Mouse (Mus musculus) spleen, postnatal 4 days (tissue): ENCODE results near the gene Pcdh15.

ENCODE experiments used
- DNase-seq, 2 experiments: peaks; one replicate each; pipeline ENCODE4 v3.0.0; 2022; ENCODE audit warnings: low spot score in 2 of 2

Pcdh15 gene

DNA sequence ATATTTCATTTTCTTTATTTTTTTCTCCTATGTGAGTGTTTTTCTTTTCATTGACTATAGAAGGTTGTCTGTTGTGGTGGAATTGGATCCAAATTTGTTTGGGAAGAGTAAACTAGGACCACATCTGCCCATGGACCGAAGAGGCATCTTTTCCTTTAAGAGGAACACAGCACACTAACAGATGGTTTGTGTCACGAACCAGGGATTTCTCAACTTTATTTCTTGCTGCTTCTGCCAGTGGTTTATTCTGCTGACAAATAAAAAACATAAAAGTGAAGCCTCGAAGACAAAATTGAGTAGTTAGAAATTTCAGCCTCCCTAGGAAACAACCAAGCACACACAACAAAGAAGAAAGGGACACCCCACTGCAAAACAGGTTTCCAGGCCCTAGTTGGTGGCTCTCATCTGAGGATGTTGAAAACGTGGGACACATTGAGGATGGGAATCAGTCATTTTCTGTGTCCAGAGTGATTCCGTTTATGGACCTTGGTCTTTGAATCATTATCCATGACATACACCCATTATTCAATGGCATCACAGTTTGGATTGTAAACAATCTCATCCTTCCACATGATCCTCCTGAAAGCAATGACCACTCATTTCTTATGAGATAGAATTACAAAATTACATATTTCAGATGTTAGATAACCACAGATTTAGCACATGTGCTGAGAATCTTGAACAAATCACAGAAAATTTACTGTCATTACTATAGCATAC, 1206.5 kb downstream of the Pcdh15 start:
- no peak for DNase-seq

DNA sequence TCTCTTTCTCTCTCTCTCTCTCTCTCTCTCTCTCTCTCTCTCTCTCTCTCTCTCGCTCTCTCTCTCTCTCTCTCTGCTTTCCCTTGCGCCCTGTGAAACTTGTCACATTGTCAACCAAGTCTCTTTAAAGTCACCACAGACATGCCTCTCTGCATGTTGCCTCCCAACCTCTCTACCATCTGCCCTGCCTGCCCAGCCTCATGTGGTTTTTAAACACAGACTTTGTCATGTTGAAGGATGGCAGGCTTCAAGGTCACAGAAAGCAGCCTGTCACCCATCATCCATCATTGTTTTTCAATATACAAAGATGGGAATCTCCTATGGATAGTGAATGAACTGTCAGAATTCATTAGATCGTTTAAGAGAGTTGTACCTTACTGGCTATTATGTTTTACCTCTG, 1207.9 kb downstream of the Pcdh15 start:
- DNase-seq: no peak

GRCm38 (mm10) chr10:74316091-74316490, 1216.9 kb downstream of the Pcdh15 start:
- DNase-seq: no peak

DNA sequence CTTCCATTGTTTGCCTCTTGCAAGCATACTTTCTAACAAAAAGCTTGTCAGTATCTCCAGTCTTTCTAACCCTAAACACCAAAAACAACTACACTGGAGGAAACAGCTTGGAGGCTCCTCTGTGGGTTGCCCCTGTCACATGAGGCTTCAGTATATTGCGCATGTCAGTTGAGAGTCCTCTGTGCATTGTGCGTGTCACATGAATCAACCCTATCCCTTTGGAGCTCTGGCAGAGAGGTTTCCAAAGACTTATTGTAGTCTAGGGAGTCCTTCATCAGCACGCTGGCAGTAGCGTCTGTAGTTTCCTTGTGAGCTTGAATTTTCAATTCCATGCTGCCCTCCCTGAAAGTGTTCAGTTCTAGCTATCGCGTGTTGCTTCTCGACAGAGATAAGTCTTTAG, 1236.3 kb downstream of the Pcdh15 start:
- no peak for DNase-seq

GRCm38 (mm10) chr10:74339247-74340160, 1240.4 kb downstream of the Pcdh15 start:
- DNase-seq: no peak

DNA sequence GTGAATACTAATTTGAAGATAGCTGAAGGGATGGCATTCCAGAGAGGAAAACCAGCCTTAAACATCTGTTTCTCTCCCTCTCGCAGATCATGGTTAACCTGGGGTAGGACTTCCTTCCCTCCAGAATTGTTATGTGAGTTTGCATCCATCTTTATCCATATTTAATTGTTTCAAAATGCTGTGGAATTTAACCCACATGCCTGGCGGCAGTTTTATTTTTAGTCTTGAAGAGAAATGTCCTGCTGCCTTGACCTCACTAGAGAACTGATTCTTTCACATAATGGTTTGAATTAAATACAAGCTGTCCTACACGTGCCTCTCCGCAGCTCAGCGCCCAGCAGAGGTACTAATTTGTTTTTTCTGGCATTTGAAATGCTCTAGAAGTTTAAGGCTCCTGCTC, 1260.4 kb downstream of the Pcdh15 start:
- DNase-seq: no peak

DNA sequence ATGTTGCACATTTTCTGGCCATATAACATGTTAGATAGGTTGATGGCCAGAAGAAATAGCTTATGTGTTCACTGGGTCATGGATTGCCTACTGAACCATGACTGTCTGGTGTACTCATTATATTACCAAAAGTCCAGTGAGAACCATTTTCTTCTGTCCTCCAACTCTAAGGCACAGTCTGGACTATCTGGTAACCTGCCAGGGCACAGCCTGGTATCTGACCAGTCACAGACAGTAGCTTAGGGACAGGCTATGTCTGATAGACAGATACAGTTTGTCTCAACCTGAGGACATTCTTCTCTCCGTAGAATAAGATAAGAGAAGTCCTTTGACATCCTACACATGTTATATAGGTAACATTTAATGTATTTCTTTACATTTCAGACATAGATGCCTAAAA, 1279.6 kb downstream of the Pcdh15 start:
- no peak for DNase-seq

DNA sequence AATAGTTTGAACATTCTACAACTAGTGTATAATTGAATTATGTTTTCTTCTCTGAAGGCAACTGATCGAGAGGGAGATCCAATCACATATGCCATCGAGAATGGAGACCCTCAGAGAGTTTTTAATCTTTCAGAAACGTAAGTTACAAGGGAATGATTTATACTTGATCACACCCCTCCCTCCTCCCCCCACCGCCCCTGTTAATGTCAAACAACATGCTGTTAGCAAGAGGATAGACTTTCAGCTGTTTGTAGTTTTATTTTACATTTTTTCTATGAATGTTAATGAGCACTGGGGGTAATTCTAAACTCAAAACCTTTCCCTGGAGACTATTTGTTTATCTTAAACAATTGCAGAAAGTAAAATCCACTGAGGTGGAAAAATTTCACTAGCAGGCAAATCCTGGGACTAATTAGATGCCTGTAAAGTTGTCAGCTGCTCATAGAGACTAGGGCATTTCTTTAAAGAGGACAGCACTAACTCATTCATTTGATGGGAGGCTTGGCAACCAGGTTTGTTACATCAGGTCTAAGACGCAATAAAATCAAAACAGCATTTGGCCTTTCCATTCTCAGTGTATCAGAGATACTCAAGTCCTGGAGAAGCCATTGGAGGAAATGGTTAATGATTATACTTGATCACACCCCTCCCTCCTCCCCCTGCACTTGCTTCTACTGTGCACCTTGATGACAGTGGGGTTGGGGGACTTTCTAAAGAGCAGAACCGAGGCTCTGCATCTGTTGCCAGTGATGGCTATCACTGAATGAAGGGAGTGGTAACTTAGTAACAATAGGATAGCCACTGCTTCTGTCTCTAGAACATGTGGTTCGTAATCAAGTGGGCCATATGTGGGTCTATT, 1280.4 kb downstream of the Pcdh15 start:
- no peak for DNase-seq

- no peak for DNase-seq
These were observed 1288.7 kb downstream of the Pcdh15 start for GRCm38 (mm10) chr10:74387538-74388499.

DNA sequence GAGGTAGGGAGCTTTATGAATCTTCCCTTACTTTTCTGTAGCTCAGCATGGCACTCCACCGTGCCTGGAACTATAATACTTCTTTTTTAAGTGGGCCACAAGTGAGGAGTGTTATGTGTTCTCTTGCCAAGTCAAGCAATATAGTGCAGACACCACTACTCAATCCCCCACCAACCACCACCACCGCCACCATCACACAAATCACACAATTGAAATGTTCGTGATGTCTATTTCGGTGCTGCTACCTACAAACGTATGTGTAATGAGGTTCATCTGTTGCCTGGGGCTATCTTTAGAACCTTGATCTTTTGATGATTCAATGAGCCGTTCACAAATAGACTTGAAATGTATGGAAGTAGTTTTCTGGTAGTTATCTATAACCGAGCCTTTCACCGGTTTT, 1304.0 kb downstream of the Pcdh15 start:
- DNase-seq: no peak

DNA sequence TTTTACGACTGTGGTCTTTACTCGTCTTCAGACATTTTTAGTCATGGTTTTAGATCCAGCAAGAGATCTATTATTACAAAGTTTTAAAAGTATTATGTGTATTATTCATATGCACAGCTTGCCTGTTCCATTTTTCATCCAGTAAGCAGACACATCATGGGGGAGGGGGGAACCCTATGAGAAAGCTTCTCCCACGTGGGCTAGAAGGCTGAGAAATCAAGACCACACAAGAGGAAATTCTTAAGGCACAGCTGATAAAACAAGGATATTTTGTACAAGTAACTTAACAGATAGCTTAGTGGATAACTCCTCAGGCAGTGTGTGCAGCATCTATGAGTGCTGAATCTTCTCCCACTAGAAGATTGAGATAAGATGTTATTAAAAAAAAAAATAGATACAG, 1314.9 kb downstream of the Pcdh15 start:
- DNase-seq: no peak

DNA sequence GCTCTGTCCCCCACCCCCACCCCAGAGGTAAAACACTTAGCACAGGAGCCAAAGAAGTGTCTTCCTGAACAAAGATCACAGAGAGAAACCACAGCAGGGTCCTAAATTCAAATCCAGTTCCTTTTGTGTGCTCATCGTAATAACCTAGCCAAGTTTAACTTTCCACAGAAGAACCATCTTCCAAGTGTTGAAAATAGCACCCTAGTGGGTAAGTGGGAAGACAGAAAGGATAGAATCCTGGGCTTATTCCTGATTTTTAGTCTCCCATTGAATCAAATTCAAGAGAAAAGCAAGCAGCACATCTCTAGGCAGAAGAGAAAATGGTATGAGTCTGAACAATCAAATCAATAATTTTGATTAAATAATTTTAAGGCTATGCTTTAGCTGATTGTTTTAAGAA, 1315.8 kb downstream of the Pcdh15 start:
- no peak for DNase-seq

DNA sequence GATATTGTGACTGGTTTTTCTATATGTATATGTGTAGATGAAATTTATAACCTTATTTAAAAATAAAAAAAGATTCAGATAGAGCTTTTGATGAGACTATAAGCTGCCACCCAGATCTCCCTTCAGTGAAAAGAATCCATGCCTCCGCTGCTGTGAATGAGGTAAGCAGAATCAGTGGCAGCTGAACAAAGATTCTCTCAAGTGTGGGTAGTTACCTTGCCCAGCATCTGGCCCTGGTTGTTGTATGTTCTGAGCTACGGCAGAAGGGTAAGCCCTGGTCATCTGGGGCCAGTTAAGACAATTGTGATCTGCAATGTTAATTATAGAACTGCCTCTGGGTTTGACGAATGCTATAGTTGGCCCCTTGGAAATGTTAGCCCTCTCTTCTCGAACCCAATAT, 1316.2 kb downstream of the Pcdh15 start:
- DNase-seq: no peak

DNA sequence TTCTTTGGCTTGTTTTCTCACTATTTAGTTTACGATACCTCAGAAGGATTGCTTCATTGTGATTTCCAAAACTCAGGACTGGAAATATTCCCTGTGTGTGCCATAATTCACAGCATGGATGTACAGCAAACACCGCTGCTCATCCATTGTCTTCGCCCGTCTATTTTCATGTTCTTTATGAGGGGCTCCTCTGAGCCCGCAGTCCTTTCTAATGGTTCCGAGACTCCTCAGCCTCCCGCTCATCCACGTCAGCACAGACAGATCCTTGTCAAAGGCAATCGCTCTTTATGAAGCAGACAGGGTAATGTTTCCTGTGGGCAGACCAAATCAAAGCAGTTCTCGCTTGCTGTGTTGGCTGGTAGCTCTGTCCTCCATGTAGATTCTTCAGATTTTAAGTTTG, 1316.8 kb downstream of the Pcdh15 start:
- no peak for DNase-seq

DNA sequence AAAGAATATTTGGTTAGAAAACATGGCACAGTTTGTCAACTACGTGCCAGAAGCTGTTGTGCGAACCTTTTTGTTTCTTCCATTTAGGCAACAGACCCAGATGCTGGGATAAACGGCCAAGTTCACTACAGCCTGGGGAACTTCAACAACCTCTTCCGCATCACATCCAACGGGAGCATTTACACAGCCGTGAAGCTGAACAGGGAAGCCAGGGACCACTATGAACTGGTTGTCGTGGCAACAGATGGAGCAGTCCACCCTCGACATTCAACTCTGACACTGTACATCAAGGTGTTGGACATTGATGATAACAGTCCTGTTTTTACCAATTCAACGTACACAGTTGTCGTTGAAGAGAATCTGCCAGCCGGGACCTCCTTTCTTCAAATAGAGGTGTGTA, 1350.9 kb downstream of the Pcdh15 start:
- DNase-seq: no peak

GRCm38 (mm10) chr10:74463972-74464371, 1364.8 kb downstream of the Pcdh15 start:
- no peak for DNase-seq

DNA sequence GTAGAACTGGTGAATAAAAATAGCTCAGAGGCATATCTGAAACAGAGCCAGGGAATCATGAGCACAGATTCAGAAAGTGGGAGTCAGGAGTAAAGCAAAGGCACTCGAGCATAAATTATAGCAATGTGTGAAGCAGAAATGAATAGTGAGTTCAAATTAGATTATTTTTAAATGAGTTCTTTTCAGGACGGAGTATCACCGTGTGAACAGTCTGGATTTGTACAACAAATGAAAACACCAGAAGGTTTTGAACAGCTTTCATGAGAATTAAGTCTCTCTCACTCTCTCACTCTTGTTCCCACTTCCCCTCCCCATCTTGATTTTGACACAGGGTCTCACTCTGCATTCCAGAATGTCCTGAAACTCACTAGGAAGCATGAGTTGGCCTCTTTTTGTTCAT, 1381.6 kb downstream of the Pcdh15 start:
- no peak for DNase-seq

- DNase-seq: no peak
These were observed 1413.2 kb downstream of the Pcdh15 start for GRCm38 (mm10) chr10:74512315-74512714.

DNA sequence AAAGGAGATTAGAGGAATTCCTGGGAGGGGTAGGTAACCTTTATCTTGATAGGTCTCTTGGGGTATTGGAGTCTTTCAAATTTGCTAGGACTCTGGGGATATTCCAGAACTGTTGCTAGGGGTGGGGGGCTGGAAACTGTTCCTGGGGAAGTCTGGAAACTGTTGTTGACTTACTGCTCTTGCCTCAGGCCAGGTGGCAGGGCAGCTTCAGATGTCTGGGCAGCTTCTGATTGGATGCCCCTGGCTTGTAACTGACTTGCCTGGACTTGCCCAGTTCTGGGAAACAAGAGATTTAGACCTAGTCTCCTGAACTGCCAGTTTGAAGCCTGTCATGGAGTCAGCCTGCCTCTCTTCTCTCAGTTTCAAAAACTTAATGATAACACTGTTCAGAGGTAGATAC, 1414.6 kb downstream of the Pcdh15 start:
- DNase-seq: no peak

GRCm38 (mm10) chr10:74538371-74538770, 1439.2 kb downstream of the Pcdh15 start:
- no peak for DNase-seq

DNA sequence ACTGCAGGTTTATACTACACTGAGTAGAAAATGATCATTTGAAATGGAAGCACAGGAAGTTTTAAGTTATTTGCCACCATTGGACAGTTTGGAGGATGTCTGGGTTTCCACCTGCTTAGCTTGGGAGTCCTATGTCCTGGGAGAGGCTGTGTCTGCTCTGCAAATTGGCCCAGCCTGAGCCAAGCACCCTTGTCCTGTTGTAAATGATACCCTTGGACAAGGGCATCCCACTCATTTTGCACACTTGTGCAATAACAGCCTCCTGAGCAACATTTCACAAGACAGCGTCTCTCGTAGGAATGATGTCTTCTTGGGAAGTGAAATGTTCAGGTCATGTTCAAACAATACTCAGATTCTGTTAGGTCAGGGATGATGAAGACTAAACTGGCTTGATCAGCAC, 1456.2 kb downstream of the Pcdh15 start:
- no peak for DNase-seq
